Mouse (Mus musculus): Measurements from ENCODE around the gene Uaca. TPM values are rescaled to one million over a fixed set of nuclear protein-coding genes. Genes with fewer than 3 reads are reported as not detected.
"Not testable (repeated sequence)": the region's sequence is repeated elsewhere in the genome, so short reads cannot be mapped to it uniquely, and the experiment has no call there.

Uaca gene
- polyA plus RNA-seq, 1 experiment from 2014 or later = 4.8 TPM

DNA sequence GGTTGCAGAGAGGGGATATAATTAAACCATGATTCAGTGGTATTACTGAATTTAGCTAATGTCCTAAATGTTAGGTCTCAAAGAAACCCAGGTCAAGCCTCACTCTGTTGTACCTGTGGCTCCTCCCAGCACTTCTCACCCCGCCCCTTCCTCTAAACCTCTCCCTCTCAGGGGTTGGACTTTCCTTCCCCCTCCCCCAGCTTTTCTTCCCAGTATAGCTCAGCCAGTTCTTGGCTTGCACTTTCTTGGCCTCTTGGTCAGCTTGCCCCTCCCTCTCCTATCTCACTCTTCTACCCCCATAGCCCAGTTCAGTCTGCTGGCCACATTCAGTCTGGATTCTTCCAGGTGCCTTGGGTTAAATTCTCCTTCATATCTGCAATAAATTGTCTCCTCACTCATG lies 7.4 kb downstream of the Uaca start:
- H3K4me2 ChIP-seq (ENCODE audit: low read depth, low read length) = no peak overlapping the region

DNA sequence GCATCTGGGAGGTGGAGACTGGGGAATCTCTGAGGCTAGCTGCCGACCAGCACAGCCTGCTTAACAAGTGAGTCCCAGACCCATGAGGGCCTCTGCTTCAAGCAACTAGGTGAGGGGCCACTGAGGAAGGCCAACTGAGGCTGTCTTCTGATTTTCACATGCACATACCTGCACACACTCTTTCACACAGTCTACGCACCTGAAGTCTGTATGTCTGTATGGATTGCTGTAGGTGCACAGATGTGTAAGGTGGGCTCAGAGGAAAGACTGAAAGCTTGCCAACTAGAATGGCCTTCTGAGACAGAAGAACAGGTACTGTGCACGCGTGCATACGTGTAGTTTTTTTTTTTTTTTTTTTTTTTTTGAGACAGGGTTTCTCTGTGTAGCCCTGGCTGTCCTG lies 8.0 kb downstream of the Uaca start:
- Histone ChIP-seq H3K9ac (replicated peaks; ENCODE audit: low read depth, low read length) (no peak overlapping the region), H3K4me1 (ENCODE audit: control insufficient read depth, insufficient read depth, low read length) (no peaks in the 10 kb centered on the region), H3K27ac (ENCODE audit: low read depth, low read length) (no peak overlapping the region), H3K9me3 (ENCODE audit: control insufficient read depth, low read length) (no peaks in the 10 kb centered on the region), H3K36me3 (ENCODE audit: control insufficient read depth, insufficient read depth, low read length) (no peaks in the 10 kb centered on the region), H3K4me3 (ENCODE audit: low read depth, low read length) (no peak overlapping the region), H3K4me2 (ENCODE audit: low read depth, low read length) (no peak overlapping the region), H3K27me3 (ENCODE audit: control insufficient read depth, insufficient read depth, low read length) (no peaks in the 10 kb centered on the region)
- ATAC-seq (ENCODE audit: low read depth) = no peak
- 94% methylated on average over 5 of the region's 5 CpGs for WGBS

More for the DNA sequence above, 7.4 kb downstream of the Uaca start:
- no peaks in the 10 kb centered on the region for H3K4me1 ChIP-seq (ENCODE audit: control insufficient read depth, insufficient read depth, low read length)
- WGBS = 76% methylated on average over 1 of the region's 1 CpGs
- no peak overlapping the region for H3K27ac ChIP-seq (ENCODE audit: low read depth, low read length)
- H3K36me3 ChIP-seq (ENCODE audit: control insufficient read depth, insufficient read depth, low read length) = no peaks in the 10 kb centered on the region
- no peak overlapping the region for H3K9ac ChIP-seq (replicated peaks; ENCODE audit: low read depth, low read length)
- ATAC-seq (ENCODE audit: low read depth) = no peak
- no peak overlapping the region for H3K4me3 ChIP-seq (ENCODE audit: low read depth, low read length)
- no peaks in the 10 kb centered on the region for H3K27me3 ChIP-seq (ENCODE audit: control insufficient read depth, insufficient read depth, low read length)
- H3K9me3 ChIP-seq (ENCODE audit: control insufficient read depth, low read length) = no peaks in the 10 kb centered on the region

DNA sequence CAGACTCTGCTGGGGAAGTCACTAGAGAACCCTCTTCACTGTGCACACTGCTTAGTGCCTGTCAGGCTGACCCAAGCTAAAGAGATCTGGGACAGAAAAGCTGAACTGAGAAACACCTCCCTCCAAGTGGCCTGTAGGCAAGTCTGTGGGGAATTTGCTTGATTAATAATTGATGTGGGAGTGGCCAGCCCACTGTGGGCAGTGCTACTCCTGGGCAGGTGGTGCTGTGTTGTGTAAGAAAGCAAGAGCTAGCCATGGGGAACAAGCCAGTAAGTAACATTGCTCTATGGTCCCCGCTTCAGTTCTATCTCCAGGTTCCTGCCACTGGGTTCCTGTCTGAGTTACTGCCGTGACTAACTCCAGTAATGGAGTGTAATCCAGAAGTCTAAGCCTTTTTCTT lies 11.7 kb downstream of the Uaca start:
- Histone ChIP-seq H3K9ac (replicated peaks; ENCODE audit: low read depth, low read length) (no peak overlapping the region), H3K27ac (ENCODE audit: low read depth, low read length) (no peak overlapping the region), H3K4me3 (ENCODE audit: low read depth, low read length) (no peak overlapping the region), H3K4me2 (ENCODE audit: low read depth, low read length) (no peak overlapping the region), H3K4me1 (ENCODE audit: control insufficient read depth, insufficient read depth, low read length) (no peaks in the 10 kb centered on the region), H3K27me3 (ENCODE audit: control insufficient read depth, insufficient read depth, low read length) (no peaks in the 10 kb centered on the region), H3K9me3 (ENCODE audit: control insufficient read depth, low read length) (no peaks in the 10 kb centered on the region), H3K36me3 (ENCODE audit: control insufficient read depth, insufficient read depth, low read length) (no peaks in the 10 kb centered on the region)
- 96% methylated on average over 2 of the region's 2 CpGs for WGBS
- ATAC-seq (ENCODE audit: low read depth) = no peak

DNA sequence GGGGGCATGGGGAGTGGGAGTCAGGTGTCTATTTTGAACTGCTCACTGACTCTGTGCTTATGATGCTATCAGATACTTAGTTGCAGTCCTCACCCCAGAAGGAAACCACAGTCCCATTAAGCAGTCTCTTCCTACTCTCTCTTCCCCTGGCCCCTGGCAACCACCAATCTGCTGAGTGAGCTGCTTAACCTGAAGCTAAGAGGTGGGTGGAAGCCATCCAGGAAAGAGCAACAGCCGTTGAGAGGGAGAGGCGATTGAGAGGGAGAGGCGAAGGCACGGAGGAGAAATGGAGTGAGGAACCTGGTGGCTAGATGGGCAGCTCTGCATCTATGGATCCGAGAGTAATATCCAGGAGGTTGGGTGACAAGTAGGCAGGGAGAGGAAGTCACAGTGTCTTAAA lies 13.7 kb downstream of the Uaca start:
- Histone ChIP-seq H3K27ac (ENCODE audit: low read depth, low read length) (no peak overlapping the region), H3K4me2 (ENCODE audit: low read depth, low read length) (no peak overlapping the region), H3K9me3 (ENCODE audit: control insufficient read depth, low read length) (no peaks in the 10 kb centered on the region), H3K36me3 (ENCODE audit: control insufficient read depth, insufficient read depth, low read length) (no peaks in the 10 kb centered on the region), H3K9ac (replicated peaks; ENCODE audit: low read depth, low read length) (no peak overlapping the region), H3K4me1 (ENCODE audit: control insufficient read depth, insufficient read depth, low read length) (no peaks in the 10 kb centered on the region), H3K4me3 (ENCODE audit: low read depth, low read length) (no peak overlapping the region), H3K27me3 (ENCODE audit: control insufficient read depth, insufficient read depth, low read length) (no peaks in the 10 kb centered on the region)
- WGBS = 94% methylated on average over 5 of the region's 5 CpGs
- no peak for ATAC-seq (ENCODE audit: low read depth)

DNA sequence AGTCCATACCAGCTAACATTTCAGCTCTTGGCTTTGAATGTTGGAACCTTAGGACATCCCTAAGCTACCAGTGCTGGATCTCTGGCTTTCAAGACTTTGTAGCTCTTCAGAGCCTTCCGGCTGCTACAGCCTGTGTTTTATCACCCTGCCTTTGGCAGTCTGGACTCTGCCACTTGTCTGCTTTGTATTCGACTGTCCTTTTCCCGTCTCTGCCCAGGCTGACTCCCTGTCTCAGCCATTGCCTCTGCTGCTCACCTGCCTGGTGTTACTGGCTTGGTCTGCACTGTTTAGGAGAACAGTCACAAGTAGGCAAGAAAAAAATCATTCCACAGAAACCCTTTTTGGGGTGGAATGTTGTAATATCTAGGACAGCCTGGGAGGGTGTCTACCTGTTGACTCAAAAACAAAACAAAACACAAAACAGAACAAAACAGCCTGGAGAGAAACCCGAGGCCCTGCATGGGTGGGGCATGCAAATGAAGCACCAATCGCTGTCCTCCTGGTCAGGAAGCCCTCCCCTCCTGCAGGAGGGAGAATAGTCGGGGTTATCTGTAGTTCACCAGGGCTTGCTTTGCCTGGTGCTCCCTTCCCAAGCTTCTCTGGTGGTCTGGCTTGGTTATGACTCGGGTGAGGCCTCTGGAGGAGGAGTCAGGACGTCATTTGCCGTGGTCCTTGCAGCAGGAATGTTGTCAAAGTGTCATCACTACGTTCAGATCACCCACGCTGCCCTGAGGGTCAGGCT lies 19.0 kb downstream of the Uaca start:
- 6% methylated on average over 11 of the region's 11 CpGs for WGBS
- H3K9ac ChIP-seq (replicated peaks; ENCODE audit: low read depth, low read length) = no peak overlapping the region
- peak overlapping the region; percentile 18; the same call in 1 of the 2 replicates for H3K4me2 ChIP-seq (ENCODE audit: low read depth, low read length)
- no peak overlapping the region for H3K4me3 ChIP-seq (ENCODE audit: low read depth, low read length)
- H3K36me3 ChIP-seq (ENCODE audit: control insufficient read depth, insufficient read depth, low read length) = no peaks in the 10 kb centered on the region
- H3K4me1 ChIP-seq (ENCODE audit: control insufficient read depth, insufficient read depth, low read length) = peaks cover 3% of the 10 kb centered on the region; the same call in 1 of the 2 replicates
- ATAC-seq (ENCODE audit: low read depth) = no peak
- no peaks in the 10 kb centered on the region for H3K27me3 ChIP-seq (ENCODE audit: control insufficient read depth, insufficient read depth, low read length)
- H3K27ac ChIP-seq (ENCODE audit: low read depth, low read length) = 0 out of 2 replicates have a peak overlapping the region, but pooled peaks have one; percentile 22
- no peaks in the 10 kb centered on the region for H3K9me3 ChIP-seq (ENCODE audit: control insufficient read depth, low read length)

DNA sequence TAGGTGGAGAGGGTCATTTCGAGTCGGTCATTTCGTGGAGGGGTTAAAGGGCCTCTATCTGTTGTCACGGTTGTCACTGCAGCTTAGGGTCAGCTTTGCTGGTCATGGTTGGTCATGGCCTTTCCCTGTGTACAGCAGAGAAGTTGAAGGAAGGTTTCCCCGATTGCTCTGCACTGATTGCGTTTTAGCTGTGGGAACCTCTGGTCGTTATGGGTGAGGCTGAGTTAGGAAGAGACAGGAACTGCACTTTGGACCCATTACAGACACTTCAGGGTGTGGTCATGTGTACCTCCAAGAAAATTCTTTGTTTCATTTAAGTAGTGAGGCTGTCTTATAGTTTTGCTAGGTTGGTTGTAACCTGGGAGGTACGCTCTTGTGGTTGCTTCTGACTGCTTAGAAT lies 21.2 kb downstream of the Uaca start:
- Histone ChIP-seq H3K36me3 (ENCODE audit: control insufficient read depth, insufficient read depth, low read length) (no peaks in the 10 kb centered on the region), H3K9ac (replicated peaks; ENCODE audit: low read depth, low read length) (no peak overlapping the region), H3K4me3 (ENCODE audit: low read depth, low read length) (no peak overlapping the region), H3K27me3 (ENCODE audit: control insufficient read depth, insufficient read depth, low read length) (no peaks in the 10 kb centered on the region), H3K27ac (ENCODE audit: low read depth, low read length) (no peak overlapping the region), H3K4me2 (ENCODE audit: low read depth, low read length) (no peak overlapping the region), H3K9me3 (ENCODE audit: control insufficient read depth, low read length) (no peaks in the 10 kb centered on the region), H3K4me1 (ENCODE audit: control insufficient read depth, insufficient read depth, low read length) (peaks cover 3% of the 10 kb centered on the region; the same call in 1 of the 2 replicates)
- no peak for ATAC-seq (ENCODE audit: low read depth)
- 88% methylated on average over 8 of the region's 8 CpGs for WGBS

DNA sequence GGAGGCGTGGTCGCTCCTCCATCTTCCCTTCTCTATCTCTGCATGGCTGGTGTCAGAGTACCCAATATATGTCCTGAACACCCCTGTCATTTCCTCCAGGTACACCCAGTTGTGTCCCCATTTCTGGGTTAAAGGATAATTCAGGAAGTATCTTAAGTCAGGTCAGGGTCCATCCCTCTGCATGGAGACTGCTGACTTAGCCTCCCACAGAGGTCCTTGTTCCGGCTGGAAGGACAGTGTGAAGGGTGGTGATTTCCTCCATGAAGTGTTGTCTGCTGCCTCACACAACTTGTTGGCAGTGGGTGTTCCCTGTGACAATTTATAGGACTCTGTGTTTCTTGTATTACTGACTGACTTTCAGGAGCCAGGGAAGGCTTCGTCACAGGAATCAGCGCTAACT lies 23.2 kb downstream of the Uaca start:
- peaks cover 3% of the 10 kb centered on the region; the same call in 1 of the 2 replicates for H3K4me1 ChIP-seq (ENCODE audit: control insufficient read depth, insufficient read depth, low read length)
- H3K27ac ChIP-seq (ENCODE audit: low read depth, low read length) = no peak overlapping the region
- H3K4me2 ChIP-seq (ENCODE audit: low read depth, low read length) = no peak overlapping the region
- WGBS = 78% methylated on average over 5 of the region's 5 CpGs
- ATAC-seq (ENCODE audit: low read depth) = no peak
- no peak overlapping the region for H3K4me3 ChIP-seq (ENCODE audit: low read depth, low read length)
- no peak overlapping the region for H3K9ac ChIP-seq (replicated peaks; ENCODE audit: low read depth, low read length)
- no peaks in the 10 kb centered on the region for H3K9me3 ChIP-seq (ENCODE audit: control insufficient read depth, low read length)
- no peaks in the 10 kb centered on the region for H3K27me3 ChIP-seq (ENCODE audit: control insufficient read depth, insufficient read depth, low read length)
- no peaks in the 10 kb centered on the region for H3K36me3 ChIP-seq (ENCODE audit: control insufficient read depth, insufficient read depth, low read length)

DNA sequence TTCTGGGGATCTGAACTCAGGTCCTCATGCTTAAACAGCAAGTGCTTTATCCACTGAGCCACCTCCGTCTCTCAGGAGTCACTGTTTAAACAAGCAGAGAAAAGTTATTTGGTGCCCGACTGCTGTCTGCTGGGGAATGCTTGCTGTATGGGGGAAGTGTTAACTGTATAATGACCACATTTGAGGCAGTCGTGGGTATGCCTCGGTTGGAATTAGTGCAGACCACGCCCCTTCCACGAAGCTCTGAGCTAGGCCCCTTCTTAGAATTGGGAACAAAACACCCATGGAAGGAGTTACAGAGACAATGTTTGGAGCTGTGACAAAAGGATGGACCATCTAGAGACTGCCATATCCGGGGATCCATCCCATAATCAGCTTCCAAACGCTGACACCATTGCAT lies 24.2 kb downstream of the Uaca start:
- not testable (repeated sequence) for H3K9ac ChIP-seq (replicated peaks; ENCODE audit: low read depth, low read length); H3K9me3 ChIP-seq (ENCODE audit: control insufficient read depth, low read length); ATAC-seq (ENCODE audit: low read depth); H3K4me3 ChIP-seq (ENCODE audit: low read depth, low read length); H3K36me3 ChIP-seq (ENCODE audit: control insufficient read depth, insufficient read depth, low read length); H3K27me3 ChIP-seq (ENCODE audit: control insufficient read depth, insufficient read depth, low read length); H3K4me2 ChIP-seq (ENCODE audit: low read depth, low read length); H3K4me1 ChIP-seq (ENCODE audit: control insufficient read depth, insufficient read depth, low read length); H3K27ac ChIP-seq (ENCODE audit: low read depth, low read length)
- 63% methylated on average over 6 of the region's 8 CpGs for WGBS

DNA sequence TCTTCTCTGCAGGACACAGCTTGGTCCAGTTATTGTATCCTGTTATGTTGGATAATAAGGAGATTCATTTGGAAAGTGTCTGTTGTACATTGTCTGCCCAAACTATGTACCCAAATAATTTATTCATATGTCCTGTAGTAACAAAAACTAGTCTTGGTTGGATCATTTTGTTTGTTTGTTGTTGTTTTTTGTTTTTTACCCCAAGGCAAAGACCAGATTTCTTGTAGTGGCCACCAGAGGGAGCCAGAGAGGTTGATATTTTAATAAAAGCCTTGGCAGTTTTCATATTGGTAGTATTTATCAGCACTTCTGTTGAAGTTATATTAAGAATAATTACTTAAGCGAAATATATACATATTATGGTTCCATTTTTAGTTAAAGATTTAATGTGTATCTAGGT lies 25.0 kb downstream of the Uaca start:
- Histone ChIP-seq H3K27ac (ENCODE audit: low read depth, low read length) (no peak overlapping the region), H3K27me3 (ENCODE audit: control insufficient read depth, insufficient read depth, low read length) (no peaks in the 10 kb centered on the region), H3K4me2 (ENCODE audit: low read depth, low read length) (no peak overlapping the region), H3K9me3 (ENCODE audit: control insufficient read depth, low read length) (no peaks in the 10 kb centered on the region), H3K9ac (replicated peaks; ENCODE audit: low read depth, low read length) (no peak overlapping the region), H3K4me1 (ENCODE audit: control insufficient read depth, insufficient read depth, low read length) (no peaks in the 10 kb centered on the region), H3K4me3 (ENCODE audit: low read depth, low read length) (no peak overlapping the region), H3K36me3 (ENCODE audit: control insufficient read depth, insufficient read depth, low read length) (no peaks in the 10 kb centered on the region)
- WGBS = 14% methylated on average over 1 of the region's 1 CpGs
- no peak for ATAC-seq (ENCODE audit: low read depth)

Data from neural tube, embryonic 14.5 days (tissue).